Mouse (Mus musculus) intestine, postnatal 0 days (tissue): ENCODE data around the gene Hmgb4. TPM values are rescaled to one million over a fixed set of nuclear protein-coding genes. Genes with fewer than 3 reads are reported as not detected.

Source experiments
- ATAC-seq: fragments of 200-750 bp; cut with Nextera tagmentation; 2 replicates; pipeline ENCODE4 v1.8.0; 2017; ENCODE audit warnings: mild to moderate bottlenecking, moderate TSS enrichment, moderate library complexity
- H3K27ac ChIP-seq: fragments of 300-500 bp; sonication (generic); 2 replicates; pipeline ENCODE4 v1.5.1; 2014; ENCODE audit warnings: mild to moderate bottlenecking, low read depth, low read length, moderate library complexity
- H3K27me3 ChIP-seq: fragments of 300-500 bp; sonication (generic); replicated peaks from 2 replicates; pipeline ENCODE4 v1.6.1; 2014; ENCODE audit warnings: low read length, mixed read lengths; ENCODE audit not compliant: control insufficient read depth, insufficient read depth
- H3K36me3 ChIP-seq: fragments of 300-500 bp; sonication (generic); 2 replicates; pipeline ENCODE4 v1.6.1; 2014; ENCODE audit warnings: mild to moderate bottlenecking, moderate library complexity; ENCODE audit not compliant: control insufficient read depth, insufficient read depth
- H3K4me1 ChIP-seq: fragments of 300-500 bp; sonication (generic); replicated peaks from 2 replicates; pipeline ENCODE4 v1.6.1; 2014; ENCODE audit warnings: antibody characterized with exemption, low read length, mixed read lengths; ENCODE audit not compliant: control insufficient read depth, insufficient read depth
- H3K4me2 ChIP-seq: fragments of 300-500 bp; sonication (generic); replicated peaks from 2 replicates; pipeline ENCODE4 v1.6.1; 2014; ENCODE audit warnings: low read depth, mild to moderate bottlenecking, moderate library complexity
- H3K4me3 ChIP-seq: fragments of 300-500 bp; sonication (generic); 2 replicates; pipeline ENCODE4 v1.5.1; 2014; ENCODE audit warnings: low read depth, low read length
- H3K9ac ChIP-seq: fragments of 300-500 bp; sonication (generic); 2 replicates; pipeline ENCODE4 v1.6.1; 2014; ENCODE audit warnings: mild to moderate bottlenecking, low read depth, low read length
- H3K9me3 ChIP-seq: fragments of 300-500 bp; sonication (generic); 2 replicates; pipeline ENCODE4 v1.6.1; 2016; ENCODE audit warnings: mixed run types; ENCODE audit not compliant: control insufficient read depth
- CTCF ChIP-seq: sonication (generic); IDR thresholded peaks from 2 replicates; pipeline ENCODE4 v1.5.1; 2016; ENCODE audit warnings: low read depth, mild to moderate bottlenecking, control low read depth, antibody characterized with exemption, moderate library complexity
- WGBS: fragments of 180-500 bp; shearing (Covaris S2); extraction: QIAGEN DNeasy Blood & Tissue Kit; methylation state at CpG from one replicate; pipeline ENCODE4 v1.1.7; 2014; 5-methylcytosine and 5-hydroxymethylcytosine counted together
- polyA plus RNA-seq: library from polyadenylated mRNA; unstranded; fragments of >200 nt; fragmentation: Nextera tagmentation; extraction: Ambion mirVana; gene quantifications from 2 replicates; pipeline ENCODE4 v1.2.1, GENCODE M21; 2015

The Hmgb4 gene
- not detected in 2 replicates for polyA plus RNA-seq

DNA sequence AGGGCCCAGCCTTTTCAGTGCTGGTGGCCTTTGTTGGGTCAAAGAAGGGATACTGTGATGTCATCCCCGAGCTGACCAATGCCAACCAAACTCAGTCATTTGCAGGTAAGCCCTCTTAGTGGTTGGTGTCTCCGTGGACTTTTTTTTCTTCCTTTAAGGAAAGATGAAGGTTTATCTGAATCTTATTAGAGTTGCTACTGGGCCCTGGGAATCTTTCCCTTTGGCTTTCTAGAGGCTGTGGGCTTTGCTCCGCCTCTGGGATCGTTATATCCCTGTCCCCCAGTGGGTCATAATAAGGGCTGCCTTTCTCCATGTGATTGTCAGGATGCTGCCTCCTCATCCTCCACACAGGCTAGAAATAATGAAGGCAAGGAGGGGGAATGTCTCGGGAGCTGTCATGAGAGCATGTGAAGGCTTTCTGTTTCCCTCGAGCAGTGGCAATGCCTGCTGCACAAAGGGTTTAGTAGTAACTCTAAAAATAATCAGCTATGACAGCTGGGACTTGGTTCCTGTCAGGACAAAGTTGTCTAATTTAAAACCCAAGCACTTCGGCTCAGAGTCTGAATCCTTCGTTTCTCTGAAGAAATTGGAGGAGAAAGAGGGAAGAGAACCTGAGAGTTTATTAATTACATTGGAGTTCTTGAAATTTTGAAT, at the start of gene Hmgb4:
Gene Hmgb4, minus strand, starts transcription at position 51 of the 654 bp plus-strand sequence.
- H3K4me1 ChIP-seq: no peaks in the 10 kb centered on the region
- H3K27ac ChIP-seq: no peak within 1 kb of the TSS
- TF ChIP-seq CTCF: no peak
- H3K36me3 ChIP-seq: no peaks in the 10 kb centered on the region
- 73% methylated on average over 8 of the region's 8 CpGs for WGBS
- H3K4me2 ChIP-seq: no peak within 1 kb of the TSS
- H3K9me3 ChIP-seq: no peaks in the 10 kb centered on the region
- ATAC-seq: no peak
- no peaks in the 10 kb centered on the region for H3K27me3 ChIP-seq
- H3K9ac ChIP-seq: no peak within 1 kb of the TSS
- H3K4me3 ChIP-seq: no peak within 1 kb of the TSS

DNA sequence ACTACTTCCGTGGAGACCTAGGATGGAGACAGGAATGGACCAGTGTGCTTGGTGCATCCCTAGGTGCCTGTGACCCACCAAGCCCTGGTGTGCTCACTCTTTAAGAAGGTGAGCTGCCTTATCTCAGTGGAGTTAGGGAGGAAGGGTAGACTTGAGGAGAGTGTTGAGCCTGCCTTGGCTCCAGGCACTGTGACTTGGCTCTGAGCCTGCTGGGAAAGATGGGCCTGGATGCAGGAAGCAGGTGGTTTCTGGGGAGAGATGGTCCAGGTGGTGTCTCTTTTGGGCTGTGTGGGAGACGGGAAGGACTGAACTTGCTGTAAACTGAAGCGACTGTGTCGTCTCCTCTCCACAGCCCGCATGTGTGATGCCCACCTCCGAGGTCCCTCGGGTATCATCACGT, 45.3 kb upstream of the Hmgb4 start:
- Histone ChIP-seq H3K27me3 (no peaks in the 10 kb centered on the region), H3K36me3 (no peaks in the 10 kb centered on the region), H3K9ac (no peak overlapping the region), H3K4me2 (no peak overlapping the region), H3K27ac (no peak overlapping the region), H3K4me3 (no peak overlapping the region), H3K9me3 (no peaks in the 10 kb centered on the region), H3K4me1 (no peaks in the 10 kb centered on the region)
- no peak for ATAC-seq
- 90% methylated on average over 8 of the region's 8 CpGs for WGBS
- TF ChIP-seq CTCF: no peak

DNA sequence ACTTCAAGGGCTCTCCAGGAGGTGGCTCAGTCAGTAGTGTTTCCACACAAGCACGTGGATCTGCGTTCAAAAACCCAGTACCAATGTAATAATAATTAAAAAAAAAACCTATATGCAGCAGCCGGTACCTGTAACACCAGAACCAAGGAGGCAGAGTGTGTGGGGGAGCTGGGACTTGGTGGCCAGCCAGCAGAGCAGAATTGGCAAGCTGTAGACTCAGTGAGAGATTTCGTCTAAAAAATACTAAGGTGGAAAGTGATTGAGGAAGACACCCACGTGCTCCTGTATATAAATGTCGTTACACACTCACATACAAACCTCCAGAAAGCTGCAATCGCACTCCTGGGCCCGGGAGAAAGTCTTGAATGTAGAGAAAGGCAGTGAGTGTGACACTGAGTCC, 43.3 kb upstream of the Hmgb4 start:
- H3K27ac ChIP-seq: no peak overlapping the region
- no peak overlapping the region for H3K4me2 ChIP-seq
- no peaks in the 10 kb centered on the region for H3K27me3 ChIP-seq
- ATAC-seq: no peak
- H3K36me3 ChIP-seq: no peaks in the 10 kb centered on the region
- no peak overlapping the region for H3K9ac ChIP-seq
- H3K9me3 ChIP-seq: no peaks in the 10 kb centered on the region
- no peaks in the 10 kb centered on the region for H3K4me1 ChIP-seq
- TF ChIP-seq CTCF: no peak
- WGBS: 78% methylated on average over 8 of the region's 8 CpGs
- H3K4me3 ChIP-seq: no peak overlapping the region

DNA sequence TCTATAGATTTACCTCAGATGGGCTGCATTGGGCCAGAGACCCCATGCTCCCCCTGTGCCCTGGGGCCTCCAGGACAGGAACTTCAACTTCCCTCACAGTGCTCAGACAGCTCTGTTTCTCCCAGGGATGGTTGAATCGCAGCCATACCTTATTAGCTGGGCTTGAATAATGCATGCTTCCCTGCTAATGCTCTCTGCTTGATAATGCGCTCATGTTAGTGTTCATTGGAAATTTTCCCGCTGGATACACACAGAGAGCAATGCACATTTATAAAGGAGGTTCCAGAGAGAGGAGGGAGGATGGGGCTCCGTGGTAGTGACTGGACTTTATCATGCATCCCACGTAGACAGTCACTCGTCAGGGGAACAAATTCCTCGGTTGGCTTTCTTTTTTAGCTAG, 27.3 kb upstream of the Hmgb4 start:
- H3K36me3 ChIP-seq: no peaks in the 10 kb centered on the region
- H3K4me1 ChIP-seq: no peaks in the 10 kb centered on the region
- ATAC-seq: no peak
- no peak overlapping the region for H3K4me3 ChIP-seq
- H3K9me3 ChIP-seq: no peaks in the 10 kb centered on the region
- H3K27ac ChIP-seq: no peak overlapping the region
- 78% methylated on average over 7 of the region's 7 CpGs for WGBS
- TF ChIP-seq CTCF: no peak
- H3K9ac ChIP-seq: no peak overlapping the region
- H3K27me3 ChIP-seq: no peaks in the 10 kb centered on the region
- no peak overlapping the region for H3K4me2 ChIP-seq

DNA sequence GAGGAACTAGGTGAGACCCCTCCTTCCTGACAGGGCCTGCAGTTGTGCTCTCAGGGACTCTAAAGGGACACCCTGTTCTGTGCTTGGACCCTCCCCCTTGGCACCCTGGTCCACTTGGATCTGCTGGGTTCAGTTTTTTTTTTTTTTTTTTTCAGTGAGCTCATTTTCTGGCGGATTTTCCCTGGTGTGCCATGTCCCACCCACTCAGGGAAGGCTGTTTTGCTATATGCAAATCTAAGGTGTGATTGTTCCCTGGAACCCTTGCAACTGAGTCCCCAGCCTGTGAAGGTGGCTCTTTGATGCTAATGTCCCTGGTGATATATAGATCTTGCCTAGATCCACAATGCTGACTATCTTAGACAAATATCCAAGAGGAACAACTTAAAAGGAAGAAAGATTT, 24.3 kb upstream of the Hmgb4 start:
- ATAC-seq: no peak
- Histone ChIP-seq H3K4me3 (no peak overlapping the region), H3K36me3 (no peaks in the 10 kb centered on the region), H3K27ac (no peak overlapping the region), H3K9ac (no peak overlapping the region), H3K4me1 (no peaks in the 10 kb centered on the region), H3K4me2 (no peak overlapping the region), H3K9me3 (no peaks in the 10 kb centered on the region), H3K27me3 (no peaks in the 10 kb centered on the region)
- WGBS: 57% methylated on average over 1 of the region's 1 CpGs
- TF ChIP-seq CTCF: no peak

DNA sequence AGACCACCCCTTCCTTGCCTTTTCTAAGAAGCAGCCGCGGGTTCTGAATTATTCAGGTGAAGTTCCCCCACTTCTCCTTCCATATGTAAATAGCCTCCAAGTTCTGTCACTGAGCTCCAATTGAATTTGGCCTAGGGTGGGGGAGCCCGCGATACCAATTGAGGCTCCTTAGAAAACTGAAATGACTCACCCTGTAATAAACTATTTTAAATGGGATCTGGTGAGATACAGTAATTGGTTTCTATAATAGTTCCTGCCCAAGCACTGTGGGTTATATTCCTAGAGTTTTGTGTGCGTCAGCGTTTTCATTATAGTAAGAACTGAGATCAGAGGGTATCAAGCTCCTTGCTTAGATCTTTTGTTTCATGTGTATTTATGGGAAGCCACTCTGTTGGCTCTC, 14.8 kb upstream of the Hmgb4 start:
- H3K36me3 ChIP-seq: no peaks in the 10 kb centered on the region
- TF ChIP-seq CTCF: no peak
- H3K27ac ChIP-seq: no peak overlapping the region
- H3K9me3 ChIP-seq: no peaks in the 10 kb centered on the region
- no peaks in the 10 kb centered on the region for H3K4me1 ChIP-seq
- 80% methylated on average over 6 of the region's 6 CpGs for WGBS
- no peak overlapping the region for H3K9ac ChIP-seq
- H3K4me3 ChIP-seq: no peak overlapping the region
- H3K4me2 ChIP-seq: no peak overlapping the region
- H3K27me3 ChIP-seq: no peaks in the 10 kb centered on the region
- no peak for ATAC-seq

DNA sequence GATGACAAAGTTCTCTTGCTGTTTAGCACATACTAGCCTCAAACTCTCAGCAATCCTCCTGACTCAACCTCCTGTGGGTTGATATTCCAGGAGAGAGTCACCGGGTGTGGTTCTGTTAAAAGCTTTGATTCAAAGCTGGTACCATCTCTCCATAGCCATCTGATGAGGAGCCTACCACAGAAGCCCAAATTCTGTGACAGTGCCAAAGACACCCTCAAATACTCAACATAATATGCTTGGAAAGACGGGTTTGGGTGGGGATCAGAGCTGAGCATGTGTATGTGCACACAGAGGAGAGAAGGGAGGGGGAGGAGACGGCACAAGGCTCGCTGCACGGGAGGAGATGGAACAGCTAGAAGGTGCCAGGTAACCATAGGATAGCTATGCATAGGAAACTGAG, 14.4 kb upstream of the Hmgb4 start:
- 83% methylated on average over 5 of the region's 5 CpGs for WGBS
- Histone ChIP-seq H3K27me3 (no peaks in the 10 kb centered on the region), H3K4me1 (no peaks in the 10 kb centered on the region), H3K4me2 (no peak overlapping the region), H3K9ac (no peak overlapping the region), H3K4me3 (no peak overlapping the region), H3K27ac (no peak overlapping the region), H3K9me3 (no peaks in the 10 kb centered on the region), H3K36me3 (no peaks in the 10 kb centered on the region)
- no peak for ATAC-seq
- no peak for TF ChIP-seq CTCF
